ENCODE assay signal across 31 mouse cellular contexts in the genomic region with DNA sequence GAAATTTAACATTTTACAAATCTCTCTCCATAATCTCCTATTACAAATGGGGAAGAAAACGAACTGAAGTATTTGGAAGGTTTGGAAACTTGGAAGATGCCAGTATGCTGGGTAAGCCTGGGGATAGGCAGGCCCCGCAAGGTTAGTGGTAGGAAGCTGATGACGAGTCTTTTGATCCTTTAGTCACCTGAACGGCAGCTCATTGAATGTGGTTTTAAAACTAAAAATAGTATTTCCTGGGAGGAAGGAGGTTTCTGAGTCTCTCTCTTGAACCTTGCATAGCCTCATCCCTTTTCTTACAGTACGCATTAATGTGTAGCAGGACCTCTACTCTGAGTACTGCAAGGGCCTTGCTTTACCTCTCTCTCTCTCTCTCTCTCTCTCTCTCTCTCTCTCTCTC. TPM values are rescaled to one million over a fixed set of nuclear protein-coding genes. Genes with fewer than 3 reads are reported as not detected.
DNase-seq lines count a peak whose midpoint lies in the region; ATAC-seq and TF ChIP-seq lines count a peak whose summit lies in the region.
"Had no signal": no experiment of that assay in that cellular context is flagged by ENCODE, and none has a peak within 500 bp of the region (broad histone marks: within the 10 kb centered on the region; RNA-seq: fewer than 3 reads in every experiment).

No protein-coding gene starts in this region.

- H3K9me3 ChIP-seq in midbrain, embryonic 13.5 days = no peaks in the 10 kb centered on the region
- H3K9me3 ChIP-seq: forebrain, embryonic 12.5 days; heart, embryonic 13.5 days; hindbrain, embryonic 10.5 days; hindbrain, embryonic 15.5 days; intestine, embryonic 15.5 days; kidney, embryonic 15.5 days; neural tube, embryonic 15.5 days had no signal

- H3K27me3 ChIP-seq in kidney, adult 2 months (replicated peaks; ENCODE audit: control insufficient read depth, insufficient read depth, low read length) = no peaks in the 10 kb centered on the region
- no peaks in the 10 kb centered on the region for H3K27me3 ChIP-seq in midbrain, embryonic 13.5 days
- H3K27me3 ChIP-seq: forebrain, embryonic 12.5 days; heart, embryonic 13.5 days; hindbrain, embryonic 15.5 days; intestine, embryonic 15.5 days; kidney, embryonic 15.5 days; neural tube, embryonic 15.5 days had no signal

- WGBS in kidney, adult 2 months = 67% methylated on average over 5 of the region's 5 CpGs
- 81% methylated on average over 5 of the region's 5 CpGs for WGBS in midbrain, embryonic 13.5 days

- H3K4me2 ChIP-seq in midbrain, embryonic 13.5 days (replicated peaks) = no peak overlapping the region
- H3K4me2 ChIP-seq: forebrain, embryonic 12.5 days; heart, embryonic 13.5 days; hindbrain, embryonic 15.5 days; intestine, embryonic 15.5 days; kidney, embryonic 15.5 days; neural tube, embryonic 15.5 days had no signal

- no peak for TF ChIP-seq POLR2A in kidney, adult 2 months (IDR thresholded peaks at IDR 0.05; ENCODE audit: low read depth, low read length)

- peak overlapping the region; percentile 39; the same call in 1 of the 2 replicates for H3K27ac ChIP-seq in kidney, adult 2 months (ENCODE audit: insufficient read depth, low read depth, low read length)
- no peak overlapping the region for H3K27ac ChIP-seq in midbrain, embryonic 13.5 days
- H3K27ac ChIP-seq: forebrain, embryonic 12.5 days; heart, embryonic 13.5 days; hindbrain, embryonic 10.5 days; hindbrain, embryonic 15.5 days; intestine, embryonic 15.5 days; kidney, embryonic 15.5 days; liver, embryonic 14.5 days; macrophage; neural tube, embryonic 15.5 days had no signal

- peak; percentile 83 for ATAC-seq in CD4-positive, CD25-positive, alpha-beta regulatory T cell, adult 4 months
- ATAC-seq in inflammation-experienced regulatory T-cells, adult 6 months = peak; percentile 80
- ATAC-seq in midbrain, embryonic 13.5 days = no peak
- ATAC-seq: forebrain, postnatal 0 days; intestine, embryonic 15.5 days had no signal

- no peaks in the 10 kb centered on the region for H3K36me3 ChIP-seq in kidney, adult 2 months (ENCODE audit: control insufficient read depth, insufficient read depth, low read length)
- H3K36me3 ChIP-seq in midbrain, embryonic 13.5 days = no peaks in the 10 kb centered on the region
- H3K36me3 ChIP-seq: forebrain, embryonic 12.5 days; G1E; heart, embryonic 13.5 days; hindbrain, embryonic 10.5 days; hindbrain, embryonic 15.5 days; intestine, embryonic 15.5 days; kidney, embryonic 15.5 days; neural tube, embryonic 15.5 days had no signal

- peak; percentile 40 for DNase-seq in kidney, adult 2 months
- DNase-seq in kidney, postnatal 4 days = no peak
- DNase-seq in 416B (ENCODE audit: low read depth) = peak; percentile 21
- DNase-seq in left cerebral cortex, postnatal 14 days (ENCODE audit: low spot score in 2 of 2) = no peak
- DNase-seq: adrenal gland, postnatal 14 days; cerebellum, adult 11 months; cerebellum, postnatal 10 days; forebrain, postnatal 0 days; gastrocnemius, postnatal 36 days; heart, postnatal 14 days; kidney, postnatal 36 days; left cerebral cortex, postnatal 4 days; lung, adult 2 months; lung, postnatal 10 days; midbrain, embryonic 14.5 days; right cerebral cortex, postnatal 14 days; thymus, postnatal 14 days had no signal

- H3K4me1 ChIP-seq in kidney, adult 2 months (ENCODE audit: control insufficient read depth, insufficient read depth, low read length) = peaks cover 12% of the 10 kb centered on the region
- peaks cover 8% of the 10 kb centered on the region for H3K4me1 ChIP-seq in midbrain, embryonic 13.5 days (replicated peaks)

- no peak overlapping the region for H3K4me3 ChIP-seq in kidney, adult 2 months (ENCODE audit: insufficient read depth, low read depth, low read length)
- no peak overlapping the region for H3K4me3 ChIP-seq in midbrain, embryonic 13.5 days (replicated peaks)
- H3K4me3 ChIP-seq: erythroblast, embryonic 14.5 days; forebrain, embryonic 12.5 days; heart, embryonic 13.5 days; hindbrain, embryonic 10.5 days; hindbrain, embryonic 15.5 days; intestine, embryonic 15.5 days; kidney, embryonic 15.5 days; neural tube, embryonic 15.5 days had no signal

- intact Hi-C loops in left cerebral cortex, postnatal 14 days (cut with DNase I) = no loop called here

- no peak overlapping the region for H3K9ac ChIP-seq in midbrain, embryonic 13.5 days (replicated peaks)
- H3K9ac ChIP-seq: forebrain, embryonic 12.5 days; forebrain, postnatal 0 days; heart, embryonic 13.5 days; hindbrain, embryonic 15.5 days; intestine, embryonic 15.5 days; kidney, embryonic 15.5 days; liver, embryonic 14.5 days; neural tube, embryonic 15.5 days had no signal

- TF ChIP-seq CTCF in kidney, adult 2 months (conservative IDR thresholded peaks at IDR 0.05; ENCODE audit: insufficient read depth, insufficient read length, low read depth, low read length) = no peak

RNA-seq across cellular contexts. Expression of a gene that starts 29.5 kb away (rescaled TPM):
- polyA plus RNA-seq in kidney, adult 2 months (2012; rRNA removed) = 22.8 and 24.8 TPM in 2 replicates
- polyA plus RNA-seq in CD4-positive, CD25-positive, alpha-beta regulatory T cell, adult 4 months (2017; shearing (Covaris generic)) = 10 to 100 TPM in 1 of 2 experiments, 1 to 10 TPM in 1; 3.1 to 10.5 TPM
- 10 to 100 TPM in 1 of 3 experiments, 1 to 10 TPM in 2; 8.4 to 14.5 (median 9.5) TPM for polyA plus RNA-seq in inflammation-experienced regulatory T-cells, adult 6 months (2017; shearing (Covaris generic))
- 10 to 100 TPM; 45.0 to 51.2 TPM for total RNA-seq in left cerebral cortex, postnatal 14 days (2021)
- polyA plus RNA-seq in midbrain, embryonic 13.5 days (2015; fragmentation: Nextera tagmentation; extraction: Ambion mirVana) = 28.8 and 29.1 TPM in 2 replicates
- polyA plus RNA-seq: erythroblast, embryonic 14.5 days; G1E had no signal

Comparison
In these comparisons a context has a peak if more than half of its experiments do, and no peak if none do; other contexts are left out.
1. DNase-seq: peak in kidney, adult 2 months (single experiment) and 416B (single experiment); none in kidney, postnatal 4 days (0 of 2) and left cerebral cortex, postnatal 14 days (0 of 2).